Mouse (Mus musculus) induced T-regulatory cell, adult 2 months (primary cell): Measurements from ENCODE around the gene Cpd.

ENCODE experiments used
- DNase-seq: peaks from one replicate; pipeline ENCODE4 v3.0.0-alpha.2; 2012; ENCODE audit warnings: low read depth

Gene Cpd

GRCm38 (mm10) chr11:76791331-76791730, 55.5 kb downstream of the Cpd start:
- peak; percentile 53 for DNase-seq

DNA sequence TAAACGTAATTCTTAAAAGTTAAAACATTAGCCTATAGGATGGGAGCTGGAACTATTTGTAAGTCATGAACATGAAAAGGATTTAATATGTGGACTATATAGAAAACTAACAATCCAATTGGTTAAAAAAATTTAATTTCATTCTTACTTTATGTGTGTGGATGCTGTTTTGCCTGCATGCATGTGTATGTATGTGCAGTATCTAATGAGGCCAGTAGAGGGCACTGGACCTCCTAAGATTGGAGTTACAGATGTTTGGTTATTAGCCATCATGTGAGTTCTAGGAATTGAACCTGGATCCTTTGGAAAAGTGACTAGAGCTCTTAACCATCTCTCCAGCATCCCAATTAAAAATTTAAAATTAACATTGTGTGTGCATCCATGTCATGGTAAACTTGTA, 57.6 kb downstream of the Cpd start:
- peak; percentile 84 for DNase-seq

- DNase-seq, result no peak
These were observed 71.3 kb downstream of the Cpd start for GRCm38 (mm10) chr11:76775533-76775932.

GRCm38 (mm10) chr11:76773811-76774210, 73.0 kb downstream of the Cpd start:
- no peak for DNase-seq

GRCm38 (mm10) chr11:76770566-76770965, 76.3 kb downstream of the Cpd start:
- DNase-seq, result peak; percentile 51

GRCm38 (mm10) chr11:76763741-76764122, 83.1 kb downstream of the Cpd start:
- no peak for DNase-seq

- peak; percentile 99 for DNase-seq
These were observed 83.6 kb downstream of the Cpd start, which contains the start of gene Gosr1 for GRCm38 (mm10) chr11:76763053-76763740. Gosr1 (minus strand) TSS chr11:76763579.

DNA sequence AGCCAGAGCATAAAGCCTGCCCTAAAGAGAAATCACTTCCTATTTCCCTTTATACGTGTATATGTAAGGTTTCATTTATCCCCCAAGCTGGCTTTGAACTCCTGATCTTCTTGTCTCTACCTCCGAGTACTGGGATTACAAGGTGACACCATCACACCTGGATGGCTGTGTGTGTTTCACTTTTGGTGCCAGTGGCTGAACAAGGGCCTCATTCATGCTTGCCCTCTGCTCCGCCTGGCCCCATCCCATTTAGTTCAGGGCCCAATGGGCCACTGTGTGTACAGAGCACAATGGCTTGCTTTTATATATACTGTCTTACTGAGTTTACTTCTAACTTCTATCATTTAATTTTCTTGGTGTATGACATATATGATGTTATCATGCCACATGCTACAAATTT, 94.5 kb downstream of the Cpd start:
- no peak for DNase-seq

GRCm38 (mm10) chr11:76748819-76749218, 98.0 kb downstream of the Cpd start:
- DNase-seq, result no peak

DNA sequence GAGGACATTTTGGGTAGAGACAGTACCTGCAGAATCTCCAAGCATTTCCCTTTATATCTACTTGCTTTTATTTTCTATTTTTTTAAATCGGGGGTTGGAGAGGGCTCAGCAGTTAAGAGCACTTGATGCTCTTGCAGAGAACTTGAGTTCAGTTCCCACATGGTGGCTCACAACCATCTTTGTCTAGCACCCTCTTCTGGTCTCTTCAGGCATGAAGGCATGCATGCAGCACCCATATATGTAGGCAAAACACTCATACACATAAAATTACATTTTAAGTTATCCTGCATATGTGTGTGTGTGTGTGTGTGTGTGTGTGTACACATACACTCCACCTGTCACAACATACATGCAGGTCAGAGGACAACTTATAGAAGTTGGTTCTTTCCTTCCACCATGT, 100.9 kb downstream of the Cpd start:
- peak; percentile 50 for DNase-seq

DNA sequence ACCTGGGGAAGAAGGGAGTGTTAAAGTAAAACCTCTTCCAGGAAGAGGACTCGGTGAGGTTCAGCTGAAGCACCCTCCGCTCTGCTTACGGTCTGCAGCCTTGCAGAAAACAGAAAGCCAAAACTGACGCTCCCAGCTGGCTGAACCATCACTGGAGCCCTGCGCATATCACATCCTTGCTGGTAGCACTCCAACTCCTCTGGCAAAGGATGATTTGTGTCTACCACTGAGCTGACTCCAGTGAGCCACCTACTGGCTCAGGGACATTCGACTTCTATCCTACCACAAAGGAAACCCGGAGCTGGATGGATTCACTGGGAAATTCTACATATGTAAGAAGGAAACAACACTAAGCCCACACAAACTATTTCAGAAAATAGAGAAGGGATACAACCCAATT, 102.3 kb downstream of the Cpd start:
- DNase-seq, result no peak

- DNase-seq, result no peak
These were observed 104.3 kb downstream of the Cpd start for GRCm38 (mm10) chr11:76742511-76742910.

DNA sequence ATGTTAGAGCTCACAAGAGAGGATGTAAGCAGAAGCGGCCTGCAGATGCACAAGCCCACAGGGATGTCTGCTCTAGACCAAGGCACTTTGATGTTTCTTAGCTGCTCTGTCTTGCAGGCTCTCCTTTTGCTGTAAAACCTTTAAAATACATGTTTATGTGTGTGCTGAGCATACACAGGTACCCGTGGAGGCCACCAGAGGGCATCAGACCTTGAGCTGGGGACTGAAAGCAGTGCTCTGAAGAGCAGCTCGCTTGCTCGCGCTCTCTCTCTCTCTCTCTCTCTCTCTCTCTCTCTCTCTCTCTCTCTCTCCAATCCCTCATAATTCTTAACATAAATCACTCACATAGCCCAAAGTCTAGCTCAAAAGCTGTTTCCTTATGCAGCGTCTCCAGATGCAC, 107.7 kb downstream of the Cpd start:
- peak; percentile 73 for DNase-seq

DNA sequence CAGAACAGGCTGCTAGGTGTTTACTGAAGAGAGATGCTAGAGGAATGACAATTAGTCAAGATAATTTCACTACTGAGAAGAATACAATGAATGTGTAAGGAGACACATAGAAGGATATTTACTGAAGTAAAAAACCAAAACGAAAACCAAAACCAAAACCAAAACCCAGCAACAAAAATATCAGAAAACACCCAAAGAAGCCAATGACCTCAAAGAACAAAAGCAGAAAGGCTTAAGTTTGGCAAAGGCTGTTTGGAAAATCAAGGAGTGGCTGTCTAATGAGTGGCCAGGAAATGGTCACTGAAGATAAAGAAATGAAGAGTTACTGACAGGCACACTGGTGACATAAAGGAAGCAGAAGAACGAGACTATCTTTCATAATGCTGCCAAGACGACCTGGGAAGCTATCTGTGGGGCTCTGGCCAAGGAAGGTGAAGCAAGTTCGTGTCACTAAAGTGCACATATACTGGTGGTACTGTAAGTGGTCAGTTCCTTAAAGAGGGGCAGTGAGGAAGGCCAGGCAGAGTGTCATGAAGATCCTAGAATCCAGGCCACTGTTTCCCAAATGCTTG, 111.0 kb downstream of the Cpd start:
- DNase-seq, result peak; percentile 86

- peak; percentile 90 for DNase-seq
These were observed 112.3 kb downstream of the Cpd start for GRCm38 (mm10) chr11:76734560-76734959.

GRCm38 (mm10) chr11:76730650-76731049, 116.2 kb downstream of the Cpd start:
- DNase-seq, result peak; percentile 13
